Mouse (Mus musculus) ES-E14 (cell line): ENCODE data around the gene Fcer1g. TPM values are rescaled to one million over a fixed set of nuclear protein-coding genes. Genes with fewer than 3 reads are reported as not detected.

Experiments
- DNase-seq: peaks from one replicate; pipeline ENCODE4 v3.0.0-alpha.2; 2013; ENCODE audit warnings: low read depth, low spot score
- H3K27ac ChIP-seq: 2 replicates; pipeline ENCODE4 v1.5.1; 2012; ENCODE audit warnings: low read depth, mild to moderate bottlenecking, low read length, moderate library complexity, mixed read lengths; ENCODE audit not compliant: poor library complexity, insufficient read depth, severe bottlenecking
- H3K36me3 ChIP-seq: 2 replicates; pipeline ENCODE4 v1.6.1; 2012; ENCODE audit warnings: mild to moderate bottlenecking, low read length, moderate library complexity, mixed read lengths; ENCODE audit not compliant: control insufficient read depth, poor library complexity, insufficient read depth, severe bottlenecking
- H3K4me1 ChIP-seq, 2 experiments: fragments of 150-350 bp in 1 of 2; sonication (generic) in 1 of 2; 2 replicates each; pipeline ENCODE4 v1.6.1; 2012; ENCODE audit warnings: low read length in 2 of 2, mild to moderate bottlenecking in 1 of 2, mixed read lengths in 1 of 2; ENCODE audit not compliant: control insufficient read depth in 2 of 2, insufficient read depth in 2 of 2, poor library complexity in 1 of 2
- H3K4me3 ChIP-seq, 2 experiments: fragments of 150-350 bp in 1 of 2; sonication (generic) in 1 of 2; 2 replicates each; pipeline ENCODE4 v1.5.1; 2012; ENCODE audit warnings: low read length in 2 of 2, low read depth in 1 of 2, mild to moderate bottlenecking in 1 of 2, mixed read lengths in 1 of 2; ENCODE audit not compliant: insufficient read depth in 1 of 2, poor library complexity in 1 of 2, severe bottlenecking in 1 of 2
- H3K9ac ChIP-seq: 2 replicates; pipeline ENCODE4 v1.6.1; 2012; ENCODE audit warnings: low read depth, mild to moderate bottlenecking, low read length, mixed read lengths; ENCODE audit not compliant: poor library complexity, insufficient read depth, severe bottlenecking
- H3K9me3 ChIP-seq: fragments of 150-350 bp; sonication (generic); 2 replicates; pipeline ENCODE4 v1.6.1; 2012; ENCODE audit warnings: low read depth, mild to moderate bottlenecking, low read length; ENCODE audit not compliant: control insufficient read depth, insufficient read depth
- CHD2 ChIP-seq: IDR thresholded peaks from 2 replicates; pipeline ENCODE4 v1.6.1; 2014; ENCODE audit warnings: mild to moderate bottlenecking, low read depth, low read length, inconsistent platforms
- HCFC1 ChIP-seq: IDR thresholded peaks from 2 replicates; pipeline ENCODE4 v1.6.1; 2012; ENCODE audit warnings: low read length, inconsistent platforms, borderline replicate concordance; ENCODE audit not compliant: insufficient read depth
- MAFK ChIP-seq: IDR thresholded peaks from 2 replicates; pipeline ENCODE4 v1.6.1; 2014; ENCODE audit warnings: mild to moderate bottlenecking, low read depth, low read length, inconsistent platforms; ENCODE audit not compliant: insufficient read depth
- ZC3H11A ChIP-seq: IDR thresholded peaks from 2 replicates; pipeline ENCODE4 v1.6.1; 2012; ENCODE audit warnings: low read depth, mild to moderate bottlenecking, inconsistent platforms, low read length, borderline replicate concordance
- ZNF384 ChIP-seq: IDR thresholded peaks from 2 replicates; pipeline ENCODE4 v1.6.1; 2012; ENCODE audit warnings: low read depth, low read length, inconsistent platforms
- in situ Hi-C, 2 experiments: fragments of 600-800 bp; cut with MboI; formaldehyde crosslinking; loops; one replicate each; pipeline ENCODE4 v1.15.1; 2025; ENCODE audit warnings: low sequenced_read_pairs in 2 of 2, inconsistent platforms in 1 of 2; ENCODE audit not compliant: unreplicated experiment in 2 of 2
- total RNA-seq: library from RNA; depleted of rRNA; stranded (reverse); fragments of 300-350 nt; gene quantifications from 2 replicates; pipeline ENCODE4 v1.2.3, GENCODE M21; 2012; rRNA removed

The Fcer1g gene
- total RNA-seq, 1 experiment = 0.62 TPM

DNA sequence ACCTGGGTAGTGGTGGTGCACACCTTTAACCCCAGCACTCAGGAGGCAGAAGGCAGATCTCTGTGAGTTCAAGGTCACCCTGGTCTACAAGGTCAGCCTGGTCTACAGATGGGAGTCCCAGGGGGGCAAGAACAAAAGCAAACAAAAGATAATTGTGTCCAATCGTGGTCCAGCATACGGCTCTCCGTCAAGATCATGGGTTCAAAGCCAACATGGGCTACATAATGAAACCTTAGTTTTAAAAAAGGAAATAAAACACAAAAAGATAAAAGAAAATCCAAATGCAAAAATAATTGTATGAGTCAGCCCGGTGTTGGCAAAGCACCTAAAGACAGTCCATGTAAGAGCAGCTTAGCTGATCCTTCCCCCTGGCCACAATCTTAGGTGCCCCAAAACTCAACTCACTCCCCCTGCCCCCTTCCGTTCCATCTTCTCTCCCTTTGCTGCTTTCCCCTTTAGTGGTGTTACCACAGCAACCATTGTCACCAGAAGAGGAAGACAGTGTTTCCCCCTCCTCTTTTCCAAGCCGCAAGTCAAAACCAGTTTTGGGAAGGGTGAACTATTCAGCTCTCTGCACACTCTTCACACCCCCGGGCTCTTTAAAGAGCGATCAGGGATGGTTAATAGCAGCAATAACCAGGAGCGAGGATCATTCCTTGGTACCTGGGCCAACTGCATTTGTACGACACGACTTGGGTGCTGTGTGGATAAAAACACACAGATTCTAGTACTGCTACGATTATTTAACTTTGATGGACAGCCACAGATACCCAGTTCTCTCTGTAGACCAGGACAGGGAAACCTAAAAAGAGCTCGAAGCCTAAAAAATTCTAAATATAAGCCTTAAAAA lies 46.1 kb downstream of the Fcer1g start:
- in situ Hi-C loops = no loop called here
- TF ChIP-seq ZNF384 (no peak), CHD2 (no peak), ZC3H11A (no peak), HCFC1 (no peak), MAFK (no peak)
- Histone ChIP-seq H3K4me1 (peaks cover 9 to 18% of the 10 kb centered on the region in 2 experiments), H3K9me3 (no peaks in the 10 kb centered on the region), H3K36me3 (no peaks in the 10 kb centered on the region), H3K9ac (no peak overlapping the region), H3K4me3 (no peak overlapping the region), H3K27ac (no peak overlapping the region)
- DNase-seq = no peak

GRCm38 (mm10) chr1:171185655-171186054 lies 48.5 kb downstream of the Fcer1g start:
- H3K9me3 ChIP-seq = no peaks in the 10 kb centered on the region
- in situ Hi-C loops = no loop called here
- peaks cover 9 to 18% of the 10 kb centered on the region in 2 experiments for H3K4me1 ChIP-seq

DNA sequence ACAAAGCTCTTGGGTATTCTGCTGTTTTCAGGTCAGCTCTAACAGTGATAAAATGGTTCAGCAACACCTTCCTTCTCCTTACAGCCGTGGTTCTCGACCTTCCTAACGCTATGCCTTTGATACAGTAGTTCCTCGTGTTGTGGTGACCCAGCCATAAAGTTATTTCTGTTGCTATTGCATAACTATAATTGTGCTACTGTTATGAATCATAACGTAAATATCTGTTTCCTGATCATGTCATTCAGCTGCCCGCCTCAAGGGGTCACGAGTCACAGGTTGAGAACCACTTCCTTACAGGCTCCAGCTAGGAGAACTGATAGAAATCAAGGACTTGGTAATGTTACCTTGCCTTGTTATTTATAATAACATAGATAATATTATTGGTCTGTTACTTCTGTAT lies 49.9 kb downstream of the Fcer1g start:
- DNase-seq = no peak
- Histone ChIP-seq H3K27ac (no peak overlapping the region), H3K4me1 (peaks cover 5 to 14% of the 10 kb centered on the region in 2 experiments), H3K9me3 (no peaks in the 10 kb centered on the region), H3K36me3 (no peaks in the 10 kb centered on the region), H3K4me3 (no peak overlapping the region), H3K9ac (no peak overlapping the region)
- TF ChIP-seq MAFK (no peak), CHD2 (no peak), HCFC1 (no peak), ZNF384 (no peak), ZC3H11A (no peak)
- in situ Hi-C loops = no loop called here

More at GRCm38 (mm10) chr1:171185655-171186054, 48.5 kb downstream of the Fcer1g start:
- H3K4me3 ChIP-seq = no peak overlapping the region
- no peaks in the 10 kb centered on the region for H3K36me3 ChIP-seq
- no peak for TF ChIP-seq ZC3H11A
- H3K9ac ChIP-seq = no peak overlapping the region
- H3K27ac ChIP-seq = no peak overlapping the region
- DNase-seq = no peak

DNA sequence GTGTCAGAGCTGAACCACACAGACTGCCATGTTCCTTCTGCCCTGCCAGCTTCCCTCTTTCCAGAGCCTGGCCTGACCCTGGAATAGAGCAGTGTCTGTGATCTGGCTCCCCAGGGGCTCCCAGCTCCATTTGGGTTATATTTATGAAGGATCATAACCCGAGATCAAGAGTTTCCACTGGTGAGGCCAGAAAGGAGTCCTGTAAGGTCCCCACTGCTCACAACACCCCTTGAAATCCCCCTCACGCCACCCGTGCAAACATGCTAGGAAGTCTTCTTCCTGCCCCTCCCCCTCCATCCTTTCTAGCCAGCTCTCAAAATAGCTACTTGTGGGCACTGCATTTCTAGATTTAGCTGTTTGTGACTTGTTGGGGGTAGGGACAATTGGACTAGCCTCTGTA lies 50.5 kb downstream of the Fcer1g start:
- DNase-seq = no peak
- no peak overlapping the region for H3K4me3 ChIP-seq
- in situ Hi-C loops = no loop called here
- no peaks in the 10 kb centered on the region for H3K36me3 ChIP-seq
- H3K9me3 ChIP-seq = no peaks in the 10 kb centered on the region
- peaks cover 2 to 10% of the 10 kb centered on the region in 2 experiments; a peak in 2 of 4 replicates for H3K4me1 ChIP-seq
- no peak for TF ChIP-seq ZC3H11A
- TF ChIP-seq ZNF384 = no peak
- TF ChIP-seq HCFC1 = no peak
- TF ChIP-seq CHD2 = no peak
- TF ChIP-seq MAFK = no peak
- no peak overlapping the region for H3K27ac ChIP-seq
- H3K9ac ChIP-seq = no peak overlapping the region

- no peaks in the 10 kb centered on the region for H3K9me3 ChIP-seq
- H3K4me1 ChIP-seq = peaks cover 0 to 6% of the 10 kb centered on the region in 2 experiments; a peak in 1 of 4 replicates
- TF ChIP-seq MAFK (no peak), CHD2 (no peak), ZC3H11A (no peak), HCFC1 (no peak), ZNF384 (no peak)
- H3K36me3 ChIP-seq = no peaks in the 10 kb centered on the region
- no peak overlapping the region for H3K9ac ChIP-seq
- H3K4me3 ChIP-seq = no peak overlapping the region
- in situ Hi-C loops = no loop called here
- no peak overlapping the region for H3K27ac ChIP-seq
- DNase-seq = no peak
These were observed 51.1 kb downstream of the Fcer1g start for GRCm38 (mm10) chr1:171183025-171183424.

Other genes with a start within 250 kb of the Fcer1g start
- 0.49 TPM in 1 of 2 replicates, not detected in the other for gene Fcgr4, start 215.4 kb downstream of the Fcer1g start, total RNA-seq
- 0.32 and 0.40 TPM in 2 replicates for gene Fcgr3, start 169.4 kb downstream of the Fcer1g start, total RNA-seq
- gene Cfap126, start 120.4 kb downstream of the Fcer1g start, total RNA-seq = not detected in 2 replicates
- 55.0 and 57.9 TPM in 2 replicates for gene Sdhc, start 83.8 kb downstream of the Fcer1g start, total RNA-seq
- gene Mpz, start 83.7 kb downstream of the Fcer1g start, total RNA-seq = 0.36 TPM in 1 of 2 replicates, not detected in the other
- 0.63 and 2.2 TPM in 2 replicates for gene Pcp4l1, start 38.1 kb downstream of the Fcer1g start, total RNA-seq
- 0.71 and 1.2 TPM in 2 replicates for gene Nr1i3, start 20.4 kb downstream of the Fcer1g start, total RNA-seq
- 22.0 and 27.5 TPM in 2 replicates for gene Tomm40l, start 11.9 kb downstream of the Fcer1g start, total RNA-seq
- gene Apoa2, start 9.3 kb downstream of the Fcer1g start, total RNA-seq = 0.98 and 2.0 TPM in 2 replicates
- 3.9 and 4.5 TPM in 2 replicates for gene Adamts4, start 16.1 kb upstream of the Fcer1g start, total RNA-seq
- gene Ndufs2, start 17.0 kb upstream of the Fcer1g start, total RNA-seq = 175 and 229 TPM in 2 replicates
- 35.8 and 51.0 TPM in 2 replicates for gene B4galt3, start 36.0 kb upstream of the Fcer1g start, total RNA-seq
- 15.5 and 23.6 TPM in 2 replicates for gene Ppox, start 46.8 kb upstream of the Fcer1g start, total RNA-seq
- 23.1 and 30.7 TPM in 2 replicates for gene Usp21, start 53.6 kb upstream of the Fcer1g start, total RNA-seq
- gene Ufc1, start 60.7 kb upstream of the Fcer1g start, total RNA-seq = 59.1 and 78.8 TPM in 2 replicates
- 23.9 and 25.7 TPM in 2 replicates for gene Dedd, start 94.8 kb upstream of the Fcer1g start, total RNA-seq
- 18.1 and 24.4 TPM in 2 replicates for gene Nit1, start 111.3 kb upstream of the Fcer1g start, total RNA-seq
- 41.1 and 41.6 TPM in 2 replicates for gene Pfdn2, start 111.3 kb upstream of the Fcer1g start, total RNA-seq
- gene Klhdc9, start 126.4 kb upstream of the Fcer1g start, total RNA-seq = 0.85 and 1.1 TPM in 2 replicates
- 1.9 and 3.0 TPM in 2 replicates for gene Nectin4, start 135.7 kb upstream of the Fcer1g start, total RNA-seq
- gene Arhgap30, start 154.6 kb upstream of the Fcer1g start, total RNA-seq = 8.0 and 9.0 TPM in 2 replicates
- gene Usf1, start 176.9 kb upstream of the Fcer1g start, total RNA-seq = 151 and 164 TPM in 2 replicates
- gene Tstd1, start 184.5 kb upstream of the Fcer1g start, total RNA-seq = 6.2 and 11.2 TPM in 2 replicates
- gene F11r, start 203.2 kb upstream of the Fcer1g start, total RNA-seq = 74.9 and 132 TPM in 2 replicates